Mouse (Mus musculus) heart, embryonic 14.5 days (tissue): ENCODE results near the gene Plekhm2. TPM values are rescaled to one million over a fixed set of nuclear protein-coding genes. Genes with fewer than 3 reads are reported as not detected.

Experiments
- ATAC-seq: fragments of 200-750 bp; cut with Nextera tagmentation; 2 replicates; pipeline ENCODE4 v1.8.0; 2017; ENCODE audit warnings: low read depth, moderate TSS enrichment; ENCODE audit not compliant: insufficient number of reproducible peaks, insufficient read depth, low FRiP score
- H3K27ac ChIP-seq, 2 experiments: fragments of 200-500 bp in 1 of 2; fragments of 300-500 bp in 1 of 2; sonication (generic) in 1 of 2; replicated peaks in 1 of 2; 2 replicates each; pipeline ENCODE4 v1.5.1; 2012 to 2014; ENCODE audit warnings: low read depth in 2 of 2, low read length in 2 of 2, control low read depth in 1 of 2, mild to moderate bottlenecking in 1 of 2, mixed read lengths in 1 of 2; ENCODE audit not compliant: control insufficient read depth in 1 of 2, insufficient read depth in 1 of 2
- H3K27me3 ChIP-seq: fragments of 300-500 bp; sonication (generic); 2 replicates; pipeline ENCODE4 v1.6.1; 2014; ENCODE audit warnings: mild to moderate bottlenecking, low read length, control low read depth; ENCODE audit not compliant: control insufficient read depth, insufficient read depth
- H3K36me3 ChIP-seq: fragments of 300-500 bp; sonication (generic); 2 replicates; pipeline ENCODE4 v1.6.1; 2014; ENCODE audit warnings: mild to moderate bottlenecking, control low read depth, low read length, mixed read lengths; ENCODE audit not compliant: control insufficient read depth, insufficient read depth
- H3K4me1 ChIP-seq, 2 experiments: fragments of 200-500 bp in 1 of 2; fragments of 300-500 bp in 1 of 2; sonication (generic) in 1 of 2; 2 replicates each; pipeline ENCODE4 v1.6.1; 2012 to 2014; ENCODE audit warnings: low read length in 2 of 2, control low read depth in 1 of 2, mixed read lengths in 1 of 2; ENCODE audit not compliant: control insufficient read depth in 2 of 2, insufficient read depth in 2 of 2
- H3K4me2 ChIP-seq: fragments of 300-500 bp; sonication (generic); 2 replicates; pipeline ENCODE4 v1.6.1; 2014; ENCODE audit warnings: mild to moderate bottlenecking, low read length
- H3K4me3 ChIP-seq, 2 experiments: fragments of 200-500 bp in 1 of 2; fragments of 300-500 bp in 1 of 2; sonication (generic) in 1 of 2; 2 replicates each; pipeline ENCODE4 v1.5.1; 2012 to 2014; ENCODE audit warnings: low read length in 2 of 2, mild to moderate bottlenecking in 2 of 2, control low read depth in 1 of 2, low read depth in 1 of 2, moderate library complexity in 1 of 2; ENCODE audit not compliant: control insufficient read depth in 1 of 2, insufficient read depth in 1 of 2
- H3K9ac ChIP-seq: fragments of 300-500 bp; sonication (generic); 2 replicates; pipeline ENCODE4 v1.6.1; 2014; ENCODE audit warnings: mild to moderate bottlenecking, low read length
- H3K9me3 ChIP-seq: fragments of 300-500 bp; sonication (generic); 2 replicates; pipeline ENCODE4 v1.6.1; 2016; ENCODE audit warnings: low read length, control low read depth; ENCODE audit not compliant: control insufficient read depth
- WGBS: fragments of 180-500 bp; shearing (Covaris S2); extraction: QIAGEN DNeasy Blood & Tissue Kit; methylation state at CpG from one replicate; pipeline ENCODE4 v1.1.7; 2014; 5-methylcytosine and 5-hydroxymethylcytosine counted together
- polyA plus RNA-seq: library from polyadenylated mRNA; unstranded; fragments of >200 nt; fragmentation: Nextera tagmentation; extraction: Ambion mirVana; gene quantifications from 2 replicates; pipeline ENCODE4 v1.2.1, GENCODE M21; 2014

The Plekhm2 gene
- polyA plus RNA-seq, 1 experiment from 2014 or later = 7.8 TPM

- Histone ChIP-seq H3K4me2 (no peak overlapping the region), H3K36me3 (peaks cover 46% of the 10 kb centered on the region), H3K27me3 (no peaks in the 10 kb centered on the region), H3K4me1 (peaks cover 24 to 28% of the 10 kb centered on the region in 2 experiments), H3K9me3 (no peaks in the 10 kb centered on the region), H3K27ac (no peak overlapping the region), H3K9ac (no peak overlapping the region), H3K4me3 (no peak overlapping the region)
- WGBS = 64% methylated on average over 4 of the region's 4 CpGs
- ATAC-seq = no peak
Measured at GRCm38 (mm10) chr4:141659739-141660138, 5.0 kb downstream of the Plekhm2 start.

GRCm38 (mm10) chr4:141658846-141659484, 5.7 kb downstream of the Plekhm2 start:
- Histone ChIP-seq H3K27ac (no peak overlapping the region), H3K27me3 (no peaks in the 10 kb centered on the region), H3K9ac (no peak overlapping the region), H3K9me3 (no peaks in the 10 kb centered on the region), H3K4me2 (no peak overlapping the region), H3K4me1 (peaks cover 20 to 24% of the 10 kb centered on the region in 2 experiments), H3K36me3 (peaks cover 50% of the 10 kb centered on the region), H3K4me3 (no peak overlapping the region)
- 84% methylated on average over 6 of the region's 6 CpGs for WGBS
- no peak for ATAC-seq

- Histone ChIP-seq H3K9me3 (no peaks in the 10 kb centered on the region), H3K27me3 (no peaks in the 10 kb centered on the region), H3K9ac (no peak overlapping the region), H3K27ac (peak overlapping the region in 1 of 2 experiments; percentile 47; a peak in 1 of 4 replicates), H3K4me2 (no peak overlapping the region), H3K36me3 (peaks cover 63% of the 10 kb centered on the region), H3K4me1 (peaks cover 18 to 19% of the 10 kb centered on the region in 2 experiments), H3K4me3 (no peak overlapping the region)
- WGBS = 71% methylated on average over 8 of the region's 8 CpGs
- ATAC-seq = no peak
Measured at GRCm38 (mm10) chr4:141656932-141657331, 7.8 kb downstream of the Plekhm2 start.

- peak overlapping the region; percentile 21; the same call in 1 of the 2 replicates for H3K9ac ChIP-seq
- no peak overlapping the region for H3K4me3 ChIP-seq
- ATAC-seq = no peak
- no peak overlapping the region for H3K4me2 ChIP-seq
- peak overlapping the region; percentile 5 to 47; a peak in 3 of 4 replicates for H3K27ac ChIP-seq
- 70% methylated on average over 12 of the region's 12 CpGs for WGBS
- no peaks in the 10 kb centered on the region for H3K27me3 ChIP-seq
- H3K9me3 ChIP-seq = no peaks in the 10 kb centered on the region
- H3K4me1 ChIP-seq = peaks cover 18 to 25% of the 10 kb centered on the region in 2 experiments
- H3K36me3 ChIP-seq = peaks cover 63% of the 10 kb centered on the region
Measured at GRCm38 (mm10) chr4:141655908-141656608, 8.6 kb downstream of the Plekhm2 start.

- Histone ChIP-seq H3K4me1 (peaks cover 18 to 27% of the 10 kb centered on the region in 2 experiments), H3K4me3 (no peak overlapping the region), H3K9me3 (no peaks in the 10 kb centered on the region), H3K27me3 (no peaks in the 10 kb centered on the region), H3K36me3 (peaks cover 48% of the 10 kb centered on the region), H3K4me2 (no peak overlapping the region), H3K27ac (no peak overlapping the region), H3K9ac (no peak overlapping the region)
- 67% methylated on average over 6 of the region's 6 CpGs for WGBS
- no peak for ATAC-seq
Measured at GRCm38 (mm10) chr4:141654509-141654908, 10.2 kb downstream of the Plekhm2 start.

GRCm38 (mm10) chr4:141653813-141654212, 10.9 kb downstream of the Plekhm2 start:
- Histone ChIP-seq H3K9me3 (no peaks in the 10 kb centered on the region), H3K27ac (no peak overlapping the region), H3K4me2 (no peak overlapping the region), H3K36me3 (peaks cover 49% of the 10 kb centered on the region), H3K4me1 (peaks cover 18 to 30% of the 10 kb centered on the region in 2 experiments), H3K4me3 (no peak overlapping the region), H3K9ac (no peak overlapping the region), H3K27me3 (no peaks in the 10 kb centered on the region)
- 86% methylated on average over 13 of the region's 13 CpGs for WGBS
- ATAC-seq = no peak

GRCm38 (mm10) chr4:141653044-141653443, 11.7 kb downstream of the Plekhm2 start:
- no peaks in the 10 kb centered on the region for H3K9me3 ChIP-seq
- H3K4me3 ChIP-seq = no peak overlapping the region
- ATAC-seq = no peak
- peaks cover 13 to 26% of the 10 kb centered on the region in 2 experiments for H3K4me1 ChIP-seq
- peaks cover 51% of the 10 kb centered on the region for H3K36me3 ChIP-seq
- H3K4me2 ChIP-seq = no peak overlapping the region
- H3K27me3 ChIP-seq = no peaks in the 10 kb centered on the region
- WGBS = 78% methylated on average over 8 of the region's 8 CpGs
- no peak overlapping the region for H3K9ac ChIP-seq
- no peak overlapping the region for H3K27ac ChIP-seq
